Mouse (Mus musculus): ENCODE measurements at regions not wholly inside any gene's neighbourhood (a gene's known extent, or its start where the extent isn't known, plus 50 kb on each side); places are given as distances from the start of the nearest gene placed in this dataset.

DNA sequence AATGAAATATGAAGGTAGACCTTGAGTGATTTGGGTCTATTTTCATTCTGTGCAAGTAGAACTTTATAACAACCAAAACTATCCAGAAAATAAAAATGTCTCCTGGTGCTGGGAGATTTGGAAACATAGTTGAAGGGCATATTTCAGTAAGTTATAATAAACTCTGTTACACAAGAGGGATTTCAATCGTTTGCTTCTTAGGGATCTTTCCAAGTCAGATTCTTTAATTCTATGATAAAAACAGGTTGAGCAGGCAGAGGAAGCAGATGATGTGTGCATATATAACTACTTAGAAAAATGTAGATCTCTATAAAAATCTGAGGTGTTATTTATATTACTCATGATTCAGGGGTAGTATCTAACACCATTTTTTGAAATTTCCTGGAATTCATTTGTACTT, 498.3 kb downstream of the Lmo4 start:
- TF ChIP-seq CTCF (IDR thresholded peaks at IDR 0.05; ENCODE audit: borderline replicate concordance, control insufficient read depth, extremely low read depth, insufficient read depth, low read length, poor library complexity) (no peak), POLR2A (IDR thresholded peaks at IDR 0.05; ENCODE audit: control insufficient read depth, extremely low read depth, insufficient read depth, low read length, poor library complexity) (no peak)
- Histone ChIP-seq H3K27ac (ENCODE audit: control insufficient read depth, insufficient read depth, low read length) (no peak overlapping the region), H3K36me3 (ENCODE audit: control insufficient read depth, insufficient read depth, low read length) (no peaks in the 10 kb centered on the region), H3K27me3 (ENCODE audit: control insufficient read depth, insufficient read depth, low read length) (no peaks in the 10 kb centered on the region), H3K4me1 (replicated peaks; ENCODE audit: control insufficient read depth, insufficient read depth, low read length) (no peaks in the 10 kb centered on the region), H3K4me3 (ENCODE audit: control insufficient read depth, insufficient read depth, low read length) (no peak overlapping the region)
- 96% methylated on average over 1 of the region's 1 CpGs for WGBS
- DNase-seq: no peak

DNA sequence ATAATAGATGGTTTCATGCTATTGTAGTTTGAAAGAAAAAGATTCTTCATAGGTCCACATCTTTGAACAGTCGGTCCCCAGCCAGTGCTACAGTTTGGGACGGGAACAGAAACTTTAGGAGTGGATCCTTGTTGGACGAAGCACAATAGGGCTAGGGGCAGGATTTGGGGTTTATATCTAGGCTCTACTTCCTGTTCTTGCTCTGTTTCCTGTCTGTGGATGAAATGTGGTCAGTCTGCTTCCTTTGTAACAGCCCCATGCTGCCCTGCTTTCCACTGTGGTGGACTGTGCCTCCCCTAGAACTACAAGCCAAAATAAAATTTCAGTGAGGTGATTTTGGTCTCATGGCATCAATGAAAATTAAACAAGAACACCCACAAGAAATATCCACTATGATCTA, 510.2 kb downstream of the Lmo4 start:
- Histone ChIP-seq H3K27ac (ENCODE audit: control insufficient read depth, insufficient read depth, low read length) (no peak overlapping the region), H3K36me3 (ENCODE audit: control insufficient read depth, insufficient read depth, low read length) (no peaks in the 10 kb centered on the region), H3K4me3 (ENCODE audit: control insufficient read depth, insufficient read depth, low read length) (no peak overlapping the region), H3K4me1 (replicated peaks; ENCODE audit: control insufficient read depth, insufficient read depth, low read length) (0 out of 2 replicates have a peak, but pooled peaks cover 4% of the 10 kb centered on the region), H3K27me3 (ENCODE audit: control insufficient read depth, insufficient read depth, low read length) (no peaks in the 10 kb centered on the region)
- WGBS: 77% methylated on average over 3 of the region's 3 CpGs
- TF ChIP-seq POLR2A (IDR thresholded peaks at IDR 0.05; ENCODE audit: control insufficient read depth, extremely low read depth, insufficient read depth, low read length, poor library complexity) (no peak), CTCF (IDR thresholded peaks at IDR 0.05; ENCODE audit: borderline replicate concordance, control insufficient read depth, extremely low read depth, insufficient read depth, low read length, poor library complexity) (no peak)
- DNase-seq: no peak

DNA sequence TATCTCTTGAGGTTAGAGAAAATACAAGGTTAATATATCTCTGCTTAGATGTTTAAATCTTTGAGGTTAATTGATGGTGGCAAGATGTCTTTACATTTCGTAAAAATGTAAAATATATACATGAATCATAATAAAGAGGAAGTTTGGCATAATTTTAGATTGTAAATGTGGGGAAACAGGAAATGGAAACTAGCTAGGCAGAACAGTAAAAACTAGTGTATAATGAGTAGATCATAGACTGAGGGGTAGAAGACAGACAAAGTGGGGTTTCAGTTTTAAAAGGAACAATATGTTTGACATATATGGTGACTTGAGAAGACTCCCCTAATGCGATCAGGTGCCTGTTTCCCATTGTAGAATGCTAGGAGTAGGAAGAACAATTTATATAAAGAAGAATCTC, 519.3 kb downstream of the Lmo4 start:
- DNase-seq: no peak
- H3K36me3 ChIP-seq (ENCODE audit: control insufficient read depth, insufficient read depth, low read length): no peaks in the 10 kb centered on the region
- WGBS: 27% methylated on average over 2 of the region's 2 CpGs
- no peaks in the 10 kb centered on the region for H3K27me3 ChIP-seq (ENCODE audit: control insufficient read depth, insufficient read depth, low read length)
- no peak overlapping the region for H3K27ac ChIP-seq (ENCODE audit: control insufficient read depth, insufficient read depth, low read length)
- no peak for TF ChIP-seq CTCF (IDR thresholded peaks at IDR 0.05; ENCODE audit: borderline replicate concordance, control insufficient read depth, extremely low read depth, insufficient read depth, low read length, poor library complexity)
- no peak for TF ChIP-seq POLR2A (IDR thresholded peaks at IDR 0.05; ENCODE audit: control insufficient read depth, extremely low read depth, insufficient read depth, low read length, poor library complexity)
- H3K4me3 ChIP-seq (ENCODE audit: control insufficient read depth, insufficient read depth, low read length): no peak overlapping the region
- H3K4me1 ChIP-seq (replicated peaks; ENCODE audit: control insufficient read depth, insufficient read depth, low read length): peaks cover 4% of the 10 kb centered on the region

DNA sequence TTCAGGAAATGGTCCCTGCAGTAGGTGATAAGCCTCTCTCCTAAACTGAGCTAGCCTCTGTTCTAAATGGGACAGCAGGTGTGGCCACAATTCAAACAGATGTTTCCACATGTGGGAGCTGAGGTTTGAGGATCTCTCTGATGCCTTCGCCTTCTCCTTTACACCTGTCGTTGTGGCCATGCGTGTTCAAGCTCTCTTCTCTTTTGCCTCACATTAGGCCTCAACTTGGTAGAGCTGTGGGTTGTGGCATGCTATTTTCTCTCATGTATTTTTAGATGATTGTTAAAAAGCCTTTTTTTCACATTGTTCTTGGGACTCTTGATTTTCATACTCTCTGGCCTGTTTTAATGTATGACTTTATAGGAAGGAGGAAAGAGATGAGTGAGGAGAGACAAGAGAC, 526.8 kb downstream of the Lmo4 start:
- Histone ChIP-seq H3K27me3 (ENCODE audit: control insufficient read depth, insufficient read depth, low read length) (no peaks in the 10 kb centered on the region), H3K36me3 (ENCODE audit: control insufficient read depth, insufficient read depth, low read length) (no peaks in the 10 kb centered on the region), H3K4me3 (ENCODE audit: control insufficient read depth, insufficient read depth, low read length) (no peak overlapping the region), H3K27ac (ENCODE audit: control insufficient read depth, insufficient read depth, low read length) (peak overlapping the region; percentile 52; the same call in 1 of the 2 replicates), H3K4me1 (replicated peaks; ENCODE audit: control insufficient read depth, insufficient read depth, low read length) (peaks cover 9% of the 10 kb centered on the region)
- DNase-seq: peak; percentile 77
- 5% methylated on average over 3 of the region's 3 CpGs for WGBS
- TF ChIP-seq POLR2A (IDR thresholded peaks at IDR 0.05; ENCODE audit: control insufficient read depth, extremely low read depth, insufficient read depth, low read length, poor library complexity) (no peak), CTCF (IDR thresholded peaks at IDR 0.05; ENCODE audit: borderline replicate concordance, control insufficient read depth, extremely low read depth, insufficient read depth, low read length, poor library complexity) (no peak)

DNA sequence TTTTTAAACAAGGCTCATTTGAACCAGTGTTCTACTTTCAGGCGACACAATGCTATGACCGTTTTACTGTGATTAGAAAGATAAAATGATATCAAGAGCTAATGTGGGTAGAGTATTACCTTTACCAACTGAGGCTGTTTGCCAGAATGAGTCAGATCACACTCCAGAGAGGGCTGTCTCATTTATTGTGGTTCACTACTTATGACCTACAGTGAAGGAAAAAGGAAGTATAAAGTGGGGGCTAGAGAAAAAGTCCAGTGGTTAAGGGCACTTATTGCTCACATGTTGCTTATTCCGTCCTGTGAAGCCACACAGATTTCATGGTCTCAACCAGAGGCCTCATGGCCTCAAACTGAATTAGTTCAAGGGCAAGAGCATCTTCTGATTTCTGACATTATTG, 530.2 kb downstream of the Lmo4 start:
- H3K27me3 ChIP-seq (ENCODE audit: control insufficient read depth, insufficient read depth, low read length): no peaks in the 10 kb centered on the region
- H3K36me3 ChIP-seq (ENCODE audit: control insufficient read depth, insufficient read depth, low read length): no peaks in the 10 kb centered on the region
- DNase-seq: no peak
- H3K4me3 ChIP-seq (ENCODE audit: control insufficient read depth, insufficient read depth, low read length): no peak overlapping the region
- no peak overlapping the region for H3K27ac ChIP-seq (ENCODE audit: control insufficient read depth, insufficient read depth, low read length)
- TF ChIP-seq POLR2A (IDR thresholded peaks at IDR 0.05; ENCODE audit: control insufficient read depth, extremely low read depth, insufficient read depth, low read length, poor library complexity) (no peak), CTCF (IDR thresholded peaks at IDR 0.05; ENCODE audit: borderline replicate concordance, control insufficient read depth, extremely low read depth, insufficient read depth, low read length, poor library complexity) (no peak)
- WGBS: 79% methylated on average over 3 of the region's 3 CpGs
- H3K4me1 ChIP-seq (replicated peaks; ENCODE audit: control insufficient read depth, insufficient read depth, low read length): peaks cover 7% of the 10 kb centered on the region

DNA sequence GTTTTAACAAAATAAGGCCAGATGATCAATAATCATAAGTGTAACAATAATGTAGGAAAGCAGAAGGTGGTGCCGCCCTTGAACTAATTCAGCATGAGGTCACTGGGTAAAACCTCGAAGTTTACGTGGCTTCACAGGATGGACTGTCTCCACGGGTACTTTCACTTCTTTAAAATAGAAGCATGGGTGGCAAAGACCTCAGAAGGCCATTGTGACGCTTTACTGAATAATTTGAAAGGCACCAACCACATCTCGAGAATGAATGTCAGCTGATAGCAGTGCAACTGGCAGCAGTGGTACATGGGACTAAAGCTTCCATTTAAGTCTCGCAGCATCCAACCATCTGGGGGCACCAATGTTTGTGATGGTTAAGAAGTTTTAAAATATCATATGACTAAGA, 530.6 kb downstream of the Lmo4 start:
- no peaks in the 10 kb centered on the region for H3K27me3 ChIP-seq (ENCODE audit: control insufficient read depth, insufficient read depth, low read length)
- TF ChIP-seq CTCF (IDR thresholded peaks at IDR 0.05; ENCODE audit: borderline replicate concordance, control insufficient read depth, extremely low read depth, insufficient read depth, low read length, poor library complexity) (no peak), POLR2A (IDR thresholded peaks at IDR 0.05; ENCODE audit: control insufficient read depth, extremely low read depth, insufficient read depth, low read length, poor library complexity) (no peak)
- H3K36me3 ChIP-seq (ENCODE audit: control insufficient read depth, insufficient read depth, low read length): no peaks in the 10 kb centered on the region
- no peak overlapping the region for H3K4me3 ChIP-seq (ENCODE audit: control insufficient read depth, insufficient read depth, low read length)
- 60% methylated on average over 7 of the region's 7 CpGs for WGBS
- H3K27ac ChIP-seq (ENCODE audit: control insufficient read depth, insufficient read depth, low read length): no peak overlapping the region
- no peak for DNase-seq
- peaks cover 7% of the 10 kb centered on the region for H3K4me1 ChIP-seq (replicated peaks; ENCODE audit: control insufficient read depth, insufficient read depth, low read length)

DNA sequence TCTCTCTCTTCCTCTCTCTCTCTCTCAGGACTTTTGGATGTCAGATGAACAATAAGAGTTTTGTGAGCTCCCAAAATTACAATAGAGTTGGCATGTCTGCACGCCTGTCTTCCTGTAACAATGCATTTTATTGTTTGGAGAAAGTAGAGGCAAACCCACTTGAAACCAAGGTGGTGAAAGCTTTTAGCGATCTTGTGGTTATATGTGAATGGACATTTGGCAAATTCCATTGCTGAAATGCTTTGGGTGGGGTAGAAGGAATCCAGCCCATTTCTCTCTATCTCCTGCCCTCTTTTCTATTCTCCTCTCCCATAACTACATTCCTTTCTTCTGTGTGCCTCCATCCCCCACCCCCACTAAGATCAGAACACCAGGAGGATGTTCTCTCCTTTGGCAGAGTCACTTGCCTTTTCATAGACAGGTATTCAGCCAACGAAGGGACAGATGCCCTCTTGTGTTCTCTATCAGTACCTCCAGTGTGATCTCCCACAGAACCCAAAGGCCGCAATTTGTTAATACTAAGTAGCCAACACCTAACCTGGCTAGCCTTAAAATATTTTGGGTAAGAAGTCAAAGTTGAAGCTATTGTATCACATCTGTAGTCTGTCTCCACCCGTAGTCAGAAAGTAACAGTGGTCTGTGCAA, 542.9 kb downstream of the Lmo4 start:
- WGBS: 94% methylated on average over 5 of the region's 5 CpGs

More for the DNA sequence above, 542.9 kb downstream of the Lmo4 start:
- no peak overlapping the region for H3K4me3 ChIP-seq (ENCODE audit: control insufficient read depth, insufficient read depth, low read length)
- no peak for DNase-seq
- no peaks in the 10 kb centered on the region for H3K36me3 ChIP-seq (ENCODE audit: control insufficient read depth, insufficient read depth, low read length)
- no peak for TF ChIP-seq POLR2A (IDR thresholded peaks at IDR 0.05; ENCODE audit: control insufficient read depth, extremely low read depth, insufficient read depth, low read length, poor library complexity)
- no peak for TF ChIP-seq CTCF (IDR thresholded peaks at IDR 0.05; ENCODE audit: borderline replicate concordance, control insufficient read depth, extremely low read depth, insufficient read depth, low read length, poor library complexity)
- H3K27me3 ChIP-seq (ENCODE audit: control insufficient read depth, insufficient read depth, low read length): no peaks in the 10 kb centered on the region
- H3K4me1 ChIP-seq (replicated peaks; ENCODE audit: control insufficient read depth, insufficient read depth, low read length): no peaks in the 10 kb centered on the region
- H3K27ac ChIP-seq (ENCODE audit: control insufficient read depth, insufficient read depth, low read length): no peak overlapping the region

Measured in thymus, adult 2 months (tissue).